Mouse (Mus musculus) lung, embryonic 14.5 days (tissue): ENCODE results near the gene S1pr1. TPM values are rescaled to one million over a fixed set of nuclear protein-coding genes. Genes with fewer than 3 reads are reported as not detected.
A peak's percentile ranks its signal among the peaks of the same experiment; 100 is the strongest.

ENCODE experiments used
- ATAC-seq: fragments of 200-750 bp; cut with Nextera tagmentation; 2 replicates; pipeline ENCODE4 v1.8.0; 2017; ENCODE audit warnings: mild to moderate bottlenecking, moderate TSS enrichment, moderate library complexity; ENCODE audit not compliant: insufficient read depth
- DNase-seq: peaks from one replicate; pipeline ENCODE4 v3.0.0-alpha.2; 2015
- H3K27ac ChIP-seq: fragments of 300-500 bp; sonication (generic); 2 replicates; pipeline ENCODE4 v1.5.1; 2014; ENCODE audit warnings: low read depth, mild to moderate bottlenecking, moderate library complexity
- H3K27me3 ChIP-seq: fragments of 300-500 bp; sonication (generic); 2 replicates; pipeline ENCODE4 v1.6.1; 2014; ENCODE audit warnings: low read length, control low read depth; ENCODE audit not compliant: insufficient read depth
- H3K36me3 ChIP-seq: fragments of 300-500 bp; sonication (generic); 2 replicates; pipeline ENCODE4 v1.6.1; 2014; ENCODE audit warnings: control low read depth; ENCODE audit not compliant: insufficient read depth
- H3K4me1 ChIP-seq: fragments of 300-500 bp; sonication (generic); 2 replicates; pipeline ENCODE4 v1.6.1; 2014; ENCODE audit warnings: antibody characterized with exemption, control low read depth; ENCODE audit not compliant: insufficient read depth
- H3K4me2 ChIP-seq: fragments of 300-500 bp; sonication (generic); 2 replicates; pipeline ENCODE4 v1.6.1; 2014; ENCODE audit warnings: mild to moderate bottlenecking
- H3K4me3 ChIP-seq: fragments of 300-500 bp; sonication (generic); 2 replicates; pipeline ENCODE4 v1.5.1; 2014; ENCODE audit warnings: low read depth, low read length
- H3K9ac ChIP-seq: fragments of 300-500 bp; sonication (generic); 2 replicates; pipeline ENCODE4 v1.6.1; 2014
- H3K9me3 ChIP-seq: fragments of 300-500 bp; sonication (generic); 2 replicates; pipeline ENCODE4 v1.6.1; 2016; ENCODE audit warnings: low read depth, low read length, control low read depth
- CTCF ChIP-seq: IDR thresholded peaks from 2 replicates; pipeline ENCODE4 v1.5.1; 2016; ENCODE audit warnings: antibody characterized with exemption, low read depth
- WGBS: fragments of 180-500 bp; shearing (Covaris S2); extraction: QIAGEN DNeasy Blood & Tissue Kit; methylation state at CpG from one replicate; pipeline ENCODE4 v1.1.7; 2014; 5-methylcytosine and 5-hydroxymethylcytosine counted together
- polyA plus RNA-seq: library from polyadenylated mRNA; unstranded; fragments of >200 nt; fragmentation: Nextera tagmentation; extraction: Ambion mirVana; gene quantifications from 2 replicates; pipeline ENCODE4 v1.2.1, GENCODE M21; 2014

S1pr1 gene
- polyA plus RNA-seq, 1 experiment from 2014 or later: 21.2 TPM

- no peaks in the 10 kb centered on the region for H3K4me1 ChIP-seq
- ATAC-seq: no peak
- no peak for TF ChIP-seq CTCF
- H3K4me2 ChIP-seq: no peak overlapping the region
- no peaks in the 10 kb centered on the region for H3K27me3 ChIP-seq
- DNase-seq: no peak
- no peaks in the 10 kb centered on the region for H3K36me3 ChIP-seq
- H3K4me3 ChIP-seq: no peak overlapping the region
- H3K27ac ChIP-seq: no peak overlapping the region
- H3K9me3 ChIP-seq: no peaks in the 10 kb centered on the region
- no peak overlapping the region for H3K9ac ChIP-seq
- WGBS: 95% methylated on average over 8 of the region's 8 CpGs
These were observed 11.2 kb downstream of the S1pr1 start for GRCm38 (mm10) chr3:115703720-115704119.

DNA sequence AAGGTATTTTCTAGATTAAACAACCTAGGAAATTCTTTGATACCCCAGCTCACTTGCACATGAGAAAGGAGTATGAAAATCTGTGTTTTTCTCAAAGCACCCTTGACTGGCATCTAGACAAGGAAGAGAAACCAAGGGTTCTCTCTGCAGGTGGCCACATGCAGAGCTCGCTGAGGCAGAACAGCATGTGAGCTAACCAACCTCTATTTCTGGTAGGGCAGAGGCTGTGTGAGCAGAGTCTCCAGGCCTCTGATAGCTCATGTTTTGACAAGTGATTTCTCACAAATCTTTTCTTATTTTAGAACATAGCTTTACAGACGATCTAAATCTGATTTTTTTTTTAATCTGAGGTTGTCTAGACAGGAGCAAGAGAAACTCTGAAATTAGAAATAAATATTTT is 12.8 kb downstream of the S1pr1 start:
- Histone ChIP-seq H3K27ac (no peak overlapping the region), H3K27me3 (no peaks in the 10 kb centered on the region), H3K9me3 (no peaks in the 10 kb centered on the region), H3K4me2 (no peak overlapping the region), H3K36me3 (no peaks in the 10 kb centered on the region), H3K4me3 (no peak overlapping the region), H3K4me1 (no peaks in the 10 kb centered on the region), H3K9ac (no peak overlapping the region)
- no peak for TF ChIP-seq CTCF
- ATAC-seq: no peak
- DNase-seq: no peak
- 51% methylated on average over 2 of the region's 2 CpGs for WGBS

DNA sequence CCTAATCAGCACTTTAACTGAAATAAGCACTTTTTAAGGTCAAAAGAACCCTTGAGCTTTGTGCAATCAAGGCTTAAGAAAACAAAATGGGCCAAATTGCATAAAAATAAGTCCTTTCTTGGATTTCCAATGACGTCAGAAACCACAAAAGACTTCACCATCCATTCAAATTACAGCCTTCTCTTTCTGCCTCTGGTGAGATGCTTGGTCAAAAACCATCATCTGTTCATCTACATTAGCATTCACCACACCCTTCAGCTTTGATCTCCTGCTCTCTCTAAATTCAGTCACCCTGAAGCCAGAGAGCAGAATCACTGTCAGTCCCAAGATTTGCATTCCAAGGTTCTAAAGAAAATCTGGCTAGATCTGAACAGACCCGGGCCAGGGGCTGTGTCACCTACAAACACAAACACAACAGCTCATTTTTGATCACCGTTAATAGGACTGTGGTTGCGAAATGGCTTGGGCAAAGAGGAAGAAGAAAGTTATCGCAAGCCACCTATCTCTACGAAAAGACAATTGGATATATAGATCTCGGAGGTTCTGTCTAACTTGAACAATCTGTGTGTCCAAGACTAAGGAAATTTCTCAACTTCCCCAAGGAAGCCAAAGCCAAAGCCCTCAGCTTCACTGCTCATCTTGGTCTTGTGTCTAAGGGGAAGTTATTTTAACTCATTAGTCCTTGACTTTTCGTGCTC is 19.5 kb downstream of the S1pr1 start:
- no peaks in the 10 kb centered on the region for H3K36me3 ChIP-seq
- no peak for DNase-seq
- TF ChIP-seq CTCF: no peak
- ATAC-seq: no peak
- H3K9ac ChIP-seq: no peak overlapping the region
- no peaks in the 10 kb centered on the region for H3K27me3 ChIP-seq
- H3K27ac ChIP-seq: no peak overlapping the region
- H3K4me1 ChIP-seq: no peaks in the 10 kb centered on the region
- H3K9me3 ChIP-seq: no peaks in the 10 kb centered on the region
- H3K4me3 ChIP-seq: no peak overlapping the region
- 82% methylated on average over 8 of the region's 8 CpGs for WGBS
- no peak overlapping the region for H3K4me2 ChIP-seq

DNA sequence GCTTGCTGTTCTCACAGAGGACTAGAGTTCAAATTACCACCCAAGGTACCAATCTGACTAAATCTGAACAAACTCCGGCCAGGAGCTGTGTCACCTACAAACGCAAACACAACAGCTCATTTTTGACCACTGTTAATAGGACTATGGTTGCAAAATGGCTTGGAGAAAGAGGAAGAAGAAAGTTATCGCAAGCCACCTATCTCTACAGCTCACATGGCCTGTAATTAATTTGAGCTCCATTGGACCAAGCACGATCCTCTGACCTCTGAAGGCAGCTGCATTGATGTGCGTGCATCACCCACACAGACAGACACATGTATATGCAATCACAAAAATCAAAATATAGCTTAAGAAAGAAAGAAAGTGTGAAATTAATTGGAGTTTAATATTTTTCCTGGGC is 20.7 kb downstream of the S1pr1 start:
- 83% methylated on average over 5 of the region's 5 CpGs for WGBS
- no peak for TF ChIP-seq CTCF

GRCm38 (mm10) chr3:115693390-115693789 is 21.5 kb downstream of the S1pr1 start:
- no peaks in the 10 kb centered on the region for H3K4me1 ChIP-seq
- DNase-seq (no peak), ATAC-seq (no peak)
- H3K27ac ChIP-seq: no peak overlapping the region
- H3K4me2 ChIP-seq: no peak overlapping the region
- no peak overlapping the region for H3K4me3 ChIP-seq
- WGBS: 81% methylated on average over 12 of the region's 12 CpGs
- H3K36me3 ChIP-seq: no peaks in the 10 kb centered on the region
- TF ChIP-seq CTCF: no peak
- no peak overlapping the region for H3K9ac ChIP-seq
- no peaks in the 10 kb centered on the region for H3K27me3 ChIP-seq
- no peaks in the 10 kb centered on the region for H3K9me3 ChIP-seq

More for the DNA sequence above, 20.7 kb downstream of the S1pr1 start:
- Histone ChIP-seq H3K9me3 (no peaks in the 10 kb centered on the region), H3K27ac (no peak overlapping the region), H3K27me3 (no peaks in the 10 kb centered on the region), H3K36me3 (no peaks in the 10 kb centered on the region), H3K4me2 (no peak overlapping the region), H3K4me1 (no peaks in the 10 kb centered on the region), H3K9ac (no peak overlapping the region), H3K4me3 (no peak overlapping the region)
- DNase-seq (no peak), ATAC-seq (no peak)

DNA sequence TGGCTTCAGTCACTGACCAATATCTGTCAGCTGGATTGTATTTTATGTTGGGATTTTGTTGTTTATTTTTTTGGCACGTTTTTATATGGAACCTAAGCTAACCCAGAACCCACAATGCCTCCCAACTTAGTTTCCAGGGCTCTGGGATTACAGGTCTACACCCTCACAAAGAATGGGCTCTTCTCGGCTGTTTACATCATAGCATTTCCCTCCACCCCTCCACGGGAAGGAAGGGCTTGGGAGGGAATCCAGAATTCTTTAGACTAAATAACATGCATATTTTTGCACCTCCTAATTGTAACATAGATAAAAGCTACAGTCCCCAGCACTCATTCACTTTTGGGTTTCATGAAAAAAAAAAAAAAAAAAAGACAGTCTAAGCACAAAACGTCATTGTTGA is 22.0 kb downstream of the S1pr1 start:
- 38% methylated on average over 4 of the region's 4 CpGs for WGBS
- H3K36me3 ChIP-seq: no peaks in the 10 kb centered on the region
- no peaks in the 10 kb centered on the region for H3K9me3 ChIP-seq
- H3K27me3 ChIP-seq: no peaks in the 10 kb centered on the region
- H3K4me3 ChIP-seq: no peak overlapping the region
- ATAC-seq (no peak), DNase-seq (peak; percentile 23)
- H3K4me1 ChIP-seq: no peaks in the 10 kb centered on the region
- no peak overlapping the region for H3K4me2 ChIP-seq
- no peak overlapping the region for H3K27ac ChIP-seq
- no peak for TF ChIP-seq CTCF
- no peak overlapping the region for H3K9ac ChIP-seq

DNA sequence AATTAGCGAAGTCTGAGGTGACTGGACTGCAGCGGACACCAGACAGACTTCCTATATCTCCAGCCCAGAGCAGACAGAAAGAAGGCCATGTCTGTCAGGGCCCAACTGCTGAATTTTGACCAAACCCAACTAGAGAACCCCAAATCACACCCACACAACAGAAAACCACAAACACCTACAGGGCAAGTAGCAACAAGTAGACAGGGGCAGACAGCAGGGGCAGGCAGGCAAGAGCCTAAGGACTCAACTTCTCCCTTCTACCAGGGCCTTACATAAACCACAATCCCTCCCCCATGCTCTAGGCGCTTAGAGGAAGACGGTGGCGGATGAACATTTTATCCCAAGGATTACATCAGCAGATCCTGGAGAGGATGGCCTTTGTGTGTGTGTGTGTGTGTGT is 22.5 kb downstream of the S1pr1 start:
- ATAC-seq (no peak), DNase-seq (no peak)
- no peak overlapping the region for H3K4me2 ChIP-seq
- no peaks in the 10 kb centered on the region for H3K27me3 ChIP-seq
- no peak for TF ChIP-seq CTCF
- no peak overlapping the region for H3K27ac ChIP-seq
- H3K36me3 ChIP-seq: no peaks in the 10 kb centered on the region
- H3K9ac ChIP-seq: no peak overlapping the region
- H3K9me3 ChIP-seq: no peaks in the 10 kb centered on the region
- H3K4me3 ChIP-seq: no peak overlapping the region
- no peaks in the 10 kb centered on the region for H3K4me1 ChIP-seq
- WGBS: 82% methylated on average over 5 of the region's 5 CpGs
